Comparison of ENCODE assay signal across 7 mouse cellular contexts in the genomic region with DNA sequence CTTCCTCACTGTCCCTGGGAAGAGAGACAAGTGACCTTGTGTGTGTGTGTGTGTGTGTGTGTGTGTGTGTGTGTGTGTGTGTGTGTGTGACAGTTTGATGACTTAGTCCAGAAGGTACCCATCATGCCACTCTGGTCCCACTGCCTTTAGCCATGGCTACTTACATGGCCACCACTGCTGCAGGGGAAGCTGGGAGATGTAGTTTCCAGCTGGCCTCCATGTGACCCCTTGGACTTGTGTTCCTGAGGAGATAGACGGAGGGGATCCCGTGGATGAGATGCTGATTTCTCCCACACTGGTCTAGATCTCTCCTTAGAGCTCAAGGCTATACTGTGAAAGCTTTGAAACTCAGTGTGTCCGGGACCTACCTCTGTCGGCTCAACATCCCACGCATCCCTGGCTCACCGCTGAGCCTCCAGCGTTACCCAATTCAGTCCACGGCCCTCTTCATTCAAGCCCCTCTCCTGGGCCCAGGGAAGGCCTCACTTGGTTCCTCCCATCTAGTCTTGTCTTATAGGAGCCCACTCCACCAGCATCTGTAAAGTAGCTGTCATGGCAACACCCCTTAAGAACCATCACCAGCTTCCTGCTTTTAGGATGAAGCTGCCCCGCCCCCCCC. TPM values are rescaled to one million over a fixed set of nuclear protein-coding genes. Genes with fewer than 3 reads are reported as not detected.
DNase-seq lines count a peak whose midpoint lies in the region; ATAC-seq and TF ChIP-seq lines count a peak whose summit lies in the region.

No protein-coding gene starts in this region.

- DNase-seq in liver, embryonic 13.5 days, result no peak
- no peak for DNase-seq in liver, postnatal 0 days
- DNase-seq in embryo, embryonic 11 days, result peak; percentile 27
- no peak for DNase-seq in hindbrain, embryonic 10.5 days (ENCODE audit: low spot score)
- no peak for DNase-seq in spleen, postnatal 36 days (ENCODE audit: low spot score in 2 of 2)
- no peak for DNase-seq in gastrocnemius, adult 18-20 months (ENCODE audit: low spot score)

- no peak overlapping the region for H3ac ChIP-seq in myocyte (ENCODE audit: control insufficient read depth, insufficient read length)

- TF ChIP-seq CTCF in liver, postnatal 0 days (IDR thresholded peaks at IDR 0.05; ENCODE audit: low read depth), result no peak

- no peak overlapping the region for H3K27ac ChIP-seq in liver, embryonic 13.5 days
- no peak overlapping the region for H3K27ac ChIP-seq in liver, postnatal 0 days (ENCODE audit: low read depth)
- peak overlapping the region; percentile 62; the same call in 1 of the 2 replicates for H3K27ac ChIP-seq in hindbrain, embryonic 10.5 days

- 59% methylated on average over 9 of the region's 9 CpGs for WGBS in liver, embryonic 13.5 days (ENCODE audit: insufficient replicate concordance)
- WGBS in liver, postnatal 0 days (ENCODE audit: insufficient replicate concordance), result 56% methylated on average over 9 of the region's 9 CpGs
- 63% methylated on average over 9 of the region's 9 CpGs for WGBS in hindbrain, embryonic 10.5 days

- no peaks in the 10 kb centered on the region for H3K9me3 ChIP-seq in liver, embryonic 13.5 days (replicated peaks)
- no peaks in the 10 kb centered on the region for H3K9me3 ChIP-seq in liver, postnatal 0 days (ENCODE audit: low read length)
- no peaks in the 10 kb centered on the region for H3K9me3 ChIP-seq in hindbrain, embryonic 10.5 days

- H3K27me3 ChIP-seq in liver, embryonic 13.5 days, result no peaks in the 10 kb centered on the region
- H3K27me3 ChIP-seq in liver, postnatal 0 days (ENCODE audit: insufficient read depth, low read length), result no peaks in the 10 kb centered on the region
- H3K27me3 ChIP-seq in hindbrain, embryonic 10.5 days (ENCODE audit: insufficient read depth, poor library complexity, severe bottlenecking), result no peaks in the 10 kb centered on the region
- H3K27me3 ChIP-seq in myocyte (ENCODE audit: control insufficient read depth, insufficient read depth, insufficient read length), result no peaks in the 10 kb centered on the region

- no peaks in the 10 kb centered on the region for H3K36me3 ChIP-seq in liver, embryonic 13.5 days
- H3K36me3 ChIP-seq in liver, postnatal 0 days (replicated peaks; ENCODE audit: insufficient read depth, low read length), result no peaks in the 10 kb centered on the region
- H3K36me3 ChIP-seq in hindbrain, embryonic 10.5 days, result 0 out of 2 replicates have a peak, but pooled peaks cover 2% of the 10 kb centered on the region
- H3K36me3 ChIP-seq in myocyte (ENCODE audit: control insufficient read depth, insufficient read depth), result no peaks in the 10 kb centered on the region

- peak; percentile 43; the same call in 1 of the 2 replicates for ATAC-seq in liver, embryonic 13.5 days (ENCODE audit: low read depth)
- ATAC-seq in liver, postnatal 0 days, result no peak

- H3K9ac ChIP-seq in liver, embryonic 13.5 days, result no peak overlapping the region
- H3K9ac ChIP-seq in liver, postnatal 0 days (replicated peaks), result no peak overlapping the region

- no peak overlapping the region for H3K4me3 ChIP-seq in liver, embryonic 13.5 days (replicated peaks)
- H3K4me3 ChIP-seq in liver, postnatal 0 days (ENCODE audit: low read depth, low read length), result no peak overlapping the region
- H3K4me3 ChIP-seq in hindbrain, embryonic 10.5 days, result no peak overlapping the region
- no peak overlapping the region for H3K4me3 ChIP-seq in myocyte

- H3K4me2 ChIP-seq in liver, embryonic 13.5 days, result no peak overlapping the region
- H3K4me2 ChIP-seq in liver, postnatal 0 days (ENCODE audit: low read depth, low read length), result no peak overlapping the region
- no peak overlapping the region for H3K4me2 ChIP-seq in myocyte (ENCODE audit: low read depth)

- TF ChIP-seq EP300 in liver, postnatal 0 days (IDR thresholded peaks at IDR 0.05; ENCODE audit: low read depth), result no peak

- no peak for TF ChIP-seq POLR2A in myocyte (IDR thresholded peaks at IDR 0.05; ENCODE audit: insufficient read length, low read depth)

- H3K4me1 ChIP-seq in liver, embryonic 13.5 days (replicated peaks), result peaks cover 13% of the 10 kb centered on the region
- peaks cover 5% of the 10 kb centered on the region; the same call in 1 of the 2 replicates for H3K4me1 ChIP-seq in liver, postnatal 0 days (ENCODE audit: insufficient read depth)
- peaks cover 26% of the 10 kb centered on the region for H3K4me1 ChIP-seq in hindbrain, embryonic 10.5 days (replicated peaks)

- no peaks in the 10 kb centered on the region for H3K79me2 ChIP-seq in myocyte (ENCODE audit: control insufficient read depth, insufficient read depth)

TF ChIP-seq in myocyte, 11 proteins besides CTCF, POLR2A, EP300 and RAD21:
- TF ChIP-seq USF1 (IDR thresholded peaks at IDR 0.05; ENCODE audit: low read depth) (peak; percentile 72), SRF (IDR thresholded peaks at IDR 0.05; ENCODE audit: control insufficient read depth, insufficient read length, low read depth) (no peak), MAX (IDR thresholded peaks at IDR 0.05; ENCODE audit: low read depth) (no peak)
TF ChIP-seq in myocyte: peak in this region for 1.

RNA-seq across cellular contexts. Expression of gene Dnah17, which starts 2.8 kb away (rescaled TPM):
- polyA plus RNA-seq in liver, embryonic 13.5 days (2015; fragmentation: Nextera tagmentation; extraction: Ambion mirVana), result 0.07 and 0.10 TPM in 2 replicates
- polyA plus RNA-seq in liver, postnatal 0 days (2015; fragmentation: Nextera tagmentation; extraction: Ambion mirVana), result 0.06 and 0.11 TPM in 2 replicates
- 0.19 and 0.33 TPM in 2 replicates for polyA plus RNA-seq in hindbrain, embryonic 10.5 days (2016; fragmentation: Nextera tagmentation; extraction: Ambion mirVana)
- 0.16 TPM for polyA plus RNA-seq in myocyte (2012; fragmentation: generic; extraction: Trizol)
- under 1 TPM; 0.09 to 0.11 TPM for total RNA-seq in gastrocnemius, adult 18-20 months (2021)
